Mouse (Mus musculus): ENCODE data around the gene Cyp2j12. TPM values are rescaled to one million over a fixed set of nuclear protein-coding genes. Genes with fewer than 3 reads are reported as not detected.
"Not testable (repeated sequence)": the region's sequence is repeated elsewhere in the genome, so short reads cannot be mapped to it uniquely, and the experiment has no call there.

Cyp2j12 gene
- polyA plus RNA-seq (2014; fragmentation: Nextera tagmentation; extraction: Ambion mirVana): not detected in 2 replicates

- Histone ChIP-seq H3K4me2 (ENCODE audit: low read depth, low read length) (no peak within 1 kb of the TSS), H3K9ac (ENCODE audit: low read depth, low read length) (no peak within 1 kb of the TSS), H3K4me3 (ENCODE audit: low read depth, low read length) (no peak within 1 kb of the TSS), H3K4me1 (ENCODE audit: control insufficient read depth, insufficient read depth, low read length) (no peaks in the 10 kb centered on the region), H3K9me3 (ENCODE audit: control insufficient read depth, low read length) (no peaks in the 10 kb centered on the region), H3K27ac (replicated peaks; ENCODE audit: low read depth, low read length) (no peak within 1 kb of the TSS), H3K27me3 (replicated peaks; ENCODE audit: control insufficient read depth, insufficient read depth, low read length) (no peaks in the 10 kb centered on the region), H3K36me3 (ENCODE audit: control insufficient read depth, insufficient read depth, low read length) (no peaks in the 10 kb centered on the region)
- peak; percentile 63; the same call in 1 of the 2 replicates for ATAC-seq (ENCODE audit: low read depth)
- DNase-seq (ENCODE audit: low spot score): peak; percentile 6
- 65% methylated on average over 7 of the region's 7 CpGs for WGBS
These were observed at the start of gene Cyp2j12 for GRCm38 (mm10) chr4:96140732-96141467. Cyp2j12 (minus strand) TSS chr4:96141152.

DNA sequence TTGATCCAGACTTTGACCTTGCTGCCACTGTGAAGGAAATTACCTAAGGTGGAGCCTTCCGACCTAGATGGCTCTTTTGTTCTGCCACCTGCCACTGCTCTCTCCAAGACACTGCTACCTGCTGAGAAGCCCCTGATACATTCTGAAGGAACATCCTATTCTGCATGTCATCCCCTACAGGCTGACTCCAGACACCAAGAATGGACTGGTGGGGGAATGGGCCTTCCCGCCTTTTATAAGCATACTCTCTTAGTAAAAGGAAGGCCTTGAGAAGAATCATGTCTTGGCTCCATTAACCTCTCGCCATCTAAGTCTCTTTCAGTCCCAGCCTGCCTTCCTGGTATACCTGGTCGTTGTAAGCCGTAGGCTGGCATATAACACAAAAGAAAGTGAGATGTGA, 48.4 kb upstream of the Cyp2j12 start:
- not testable (repeated sequence) for H3K27ac ChIP-seq (replicated peaks; ENCODE audit: low read depth, low read length); ATAC-seq (ENCODE audit: low read depth); H3K4me3 ChIP-seq (ENCODE audit: low read depth, low read length); H3K9ac ChIP-seq (ENCODE audit: low read depth, low read length); DNase-seq (ENCODE audit: low spot score); H3K27me3 ChIP-seq (replicated peaks; ENCODE audit: control insufficient read depth, insufficient read depth, low read length); H3K4me1 ChIP-seq (ENCODE audit: control insufficient read depth, insufficient read depth, low read length); H3K9me3 ChIP-seq (ENCODE audit: control insufficient read depth, low read length); H3K36me3 ChIP-seq (ENCODE audit: control insufficient read depth, insufficient read depth, low read length); H3K4me2 ChIP-seq (ENCODE audit: low read depth, low read length)
- WGBS: 91% methylated on average over 5 of the region's 5 CpGs

DNA sequence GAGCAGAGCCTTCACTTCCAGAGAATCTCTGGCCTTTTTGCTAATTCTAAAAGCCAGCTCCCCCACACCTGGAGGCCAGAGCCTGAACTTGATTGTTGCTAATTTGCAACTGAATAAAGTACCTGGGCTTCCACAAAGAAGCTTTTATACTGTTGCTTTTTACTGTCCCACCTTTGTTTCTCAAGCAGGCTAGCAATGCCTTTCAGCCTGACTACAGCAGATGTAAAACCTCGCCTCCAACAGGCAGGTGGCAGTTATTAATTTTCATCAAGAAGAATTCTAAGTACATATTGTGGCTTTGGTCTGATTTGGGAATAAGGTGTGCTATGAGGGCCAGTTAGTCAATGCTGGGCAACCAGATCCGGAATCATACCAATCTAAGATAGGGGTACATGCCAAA, 47.7 kb upstream of the Cyp2j12 start:
- ATAC-seq (ENCODE audit: low read depth); H3K27ac ChIP-seq (replicated peaks; ENCODE audit: low read depth, low read length); H3K4me1 ChIP-seq (ENCODE audit: control insufficient read depth, insufficient read depth, low read length); H3K9ac ChIP-seq (ENCODE audit: low read depth, low read length); H3K4me3 ChIP-seq (ENCODE audit: low read depth, low read length); DNase-seq (ENCODE audit: low spot score); H3K4me2 ChIP-seq (ENCODE audit: low read depth, low read length); H3K27me3 ChIP-seq (replicated peaks; ENCODE audit: control insufficient read depth, insufficient read depth, low read length); H3K9me3 ChIP-seq (ENCODE audit: control insufficient read depth, low read length); H3K36me3 ChIP-seq (ENCODE audit: control insufficient read depth, insufficient read depth, low read length): not testable (repeated sequence)
- 81% methylated on average over 2 of the region's 2 CpGs for WGBS

DNA sequence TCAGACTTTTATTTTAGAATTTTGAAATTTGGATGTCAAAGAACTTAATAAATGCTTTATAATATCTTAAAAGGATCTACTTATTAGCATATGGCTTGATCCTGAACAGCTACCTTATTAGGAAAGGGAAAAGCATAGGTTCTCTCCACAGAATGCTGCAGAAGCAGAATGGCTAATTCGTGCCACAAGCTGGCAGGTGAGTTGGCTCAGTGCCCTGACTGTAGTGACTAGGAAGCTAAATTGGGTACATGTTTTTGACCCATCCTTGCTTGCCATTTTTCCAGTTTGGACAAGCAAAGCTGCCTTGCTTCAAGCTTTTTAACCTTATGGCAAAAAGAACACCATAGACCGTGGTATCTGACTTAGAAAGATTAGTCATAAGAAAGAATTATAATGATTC, 47.2 kb upstream of the Cyp2j12 start:
- H3K4me1 ChIP-seq (ENCODE audit: control insufficient read depth, insufficient read depth, low read length); ATAC-seq (ENCODE audit: low read depth); H3K4me3 ChIP-seq (ENCODE audit: low read depth, low read length); H3K4me2 ChIP-seq (ENCODE audit: low read depth, low read length); H3K27me3 ChIP-seq (replicated peaks; ENCODE audit: control insufficient read depth, insufficient read depth, low read length); H3K9me3 ChIP-seq (ENCODE audit: control insufficient read depth, low read length); DNase-seq (ENCODE audit: low spot score); H3K36me3 ChIP-seq (ENCODE audit: control insufficient read depth, insufficient read depth, low read length); H3K27ac ChIP-seq (replicated peaks; ENCODE audit: low read depth, low read length); H3K9ac ChIP-seq (ENCODE audit: low read depth, low read length): not testable (repeated sequence)
- 91% methylated on average over 2 of the region's 2 CpGs for WGBS

DNA sequence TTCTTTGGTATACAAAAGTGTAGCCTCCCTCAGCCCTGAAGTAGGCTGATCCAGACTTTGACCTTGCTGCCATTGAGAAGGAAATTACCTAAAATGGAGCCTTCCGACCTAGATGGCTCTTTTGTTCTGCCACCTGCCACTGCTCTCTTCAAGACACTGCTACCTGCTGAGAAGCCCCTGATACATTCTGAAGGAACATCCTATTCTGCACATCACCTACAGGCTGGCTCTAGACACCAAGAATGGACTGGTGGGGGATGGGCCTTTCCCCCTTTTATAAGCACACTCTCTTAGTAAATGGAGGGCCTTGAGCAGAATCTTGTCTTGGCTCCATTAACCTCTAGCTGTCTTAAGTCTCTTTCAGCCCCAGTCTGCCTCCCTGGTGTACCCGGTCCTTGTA, 43.8 kb upstream of the Cyp2j12 start:
- not testable (repeated sequence) for H3K9ac ChIP-seq (ENCODE audit: low read depth, low read length)

GRCm38 (mm10) chr4:96162839-96163238, 21.9 kb upstream of the Cyp2j12 start:
- H3K27ac ChIP-seq (replicated peaks; ENCODE audit: low read depth, low read length): no peak overlapping the region
- no peaks in the 10 kb centered on the region for H3K27me3 ChIP-seq (replicated peaks; ENCODE audit: control insufficient read depth, insufficient read depth, low read length)
- no peak overlapping the region for H3K9ac ChIP-seq (ENCODE audit: low read depth, low read length)
- 71% methylated on average over 1 of the region's 1 CpGs for WGBS
- H3K4me1 ChIP-seq (ENCODE audit: control insufficient read depth, insufficient read depth, low read length): no peaks in the 10 kb centered on the region
- H3K4me2 ChIP-seq (ENCODE audit: low read depth, low read length): no peak overlapping the region
- no peak for DNase-seq (ENCODE audit: low spot score)
- no peaks in the 10 kb centered on the region for H3K36me3 ChIP-seq (ENCODE audit: control insufficient read depth, insufficient read depth, low read length)
- H3K4me3 ChIP-seq (ENCODE audit: low read depth, low read length): no peak overlapping the region
- no peaks in the 10 kb centered on the region for H3K9me3 ChIP-seq (ENCODE audit: control insufficient read depth, low read length)
- ATAC-seq (ENCODE audit: low read depth): no peak

More for the DNA sequence above, 43.8 kb upstream of the Cyp2j12 start:
- not testable (repeated sequence) for H3K4me2 ChIP-seq (ENCODE audit: low read depth, low read length); ATAC-seq (ENCODE audit: low read depth); H3K36me3 ChIP-seq (ENCODE audit: control insufficient read depth, insufficient read depth, low read length); H3K9me3 ChIP-seq (ENCODE audit: control insufficient read depth, low read length); DNase-seq (ENCODE audit: low spot score); H3K27ac ChIP-seq (replicated peaks; ENCODE audit: low read depth, low read length); H3K27me3 ChIP-seq (replicated peaks; ENCODE audit: control insufficient read depth, insufficient read depth, low read length); H3K4me1 ChIP-seq (ENCODE audit: control insufficient read depth, insufficient read depth, low read length); H3K4me3 ChIP-seq (ENCODE audit: low read depth, low read length)
- WGBS: 90% methylated on average over 2 of the region's 2 CpGs

GRCm38 (mm10) chr4:96161575-96161974, 20.6 kb upstream of the Cyp2j12 start:
- no peak for ATAC-seq (ENCODE audit: low read depth)
- DNase-seq (ENCODE audit: low spot score): no peak
- H3K9me3 ChIP-seq (ENCODE audit: control insufficient read depth, low read length): no peaks in the 10 kb centered on the region
- 70% methylated on average over 1 of the region's 1 CpGs for WGBS
- no peaks in the 10 kb centered on the region for H3K27me3 ChIP-seq (replicated peaks; ENCODE audit: control insufficient read depth, insufficient read depth, low read length)
- no peak overlapping the region for H3K4me2 ChIP-seq (ENCODE audit: low read depth, low read length)
- no peak overlapping the region for H3K9ac ChIP-seq (ENCODE audit: low read depth, low read length)
- no peak overlapping the region for H3K27ac ChIP-seq (replicated peaks; ENCODE audit: low read depth, low read length)
- no peak overlapping the region for H3K4me3 ChIP-seq (ENCODE audit: low read depth, low read length)
- no peaks in the 10 kb centered on the region for H3K4me1 ChIP-seq (ENCODE audit: control insufficient read depth, insufficient read depth, low read length)
- H3K36me3 ChIP-seq (ENCODE audit: control insufficient read depth, insufficient read depth, low read length): no peaks in the 10 kb centered on the region

GRCm38 (mm10) chr4:96139226-96139625, 1.7 kb downstream of the Cyp2j12 start:
- no peaks in the 10 kb centered on the region for H3K27me3 ChIP-seq (replicated peaks; ENCODE audit: control insufficient read depth, insufficient read depth, low read length)
- no peak overlapping the region for H3K4me2 ChIP-seq (ENCODE audit: low read depth, low read length)
- no peak for DNase-seq (ENCODE audit: low spot score)
- no peak overlapping the region for H3K4me3 ChIP-seq (ENCODE audit: low read depth, low read length)
- H3K4me1 ChIP-seq (ENCODE audit: control insufficient read depth, insufficient read depth, low read length): no peaks in the 10 kb centered on the region
- H3K9ac ChIP-seq (ENCODE audit: low read depth, low read length): no peak overlapping the region
- no peak for ATAC-seq (ENCODE audit: low read depth)
- WGBS: 77% methylated on average over 1 of the region's 1 CpGs
- H3K27ac ChIP-seq (replicated peaks; ENCODE audit: low read depth, low read length): no peak overlapping the region
- no peaks in the 10 kb centered on the region for H3K9me3 ChIP-seq (ENCODE audit: control insufficient read depth, low read length)
- no peaks in the 10 kb centered on the region for H3K36me3 ChIP-seq (ENCODE audit: control insufficient read depth, insufficient read depth, low read length)

GRCm38 (mm10) chr4:96134246-96134645, 6.7 kb downstream of the Cyp2j12 start:
- H3K9me3 ChIP-seq (ENCODE audit: control insufficient read depth, low read length): no peaks in the 10 kb centered on the region
- no peak for ATAC-seq (ENCODE audit: low read depth)
- no peak for DNase-seq (ENCODE audit: low spot score)
- WGBS: 76% methylated on average over 3 of the region's 3 CpGs
- no peaks in the 10 kb centered on the region for H3K36me3 ChIP-seq (ENCODE audit: control insufficient read depth, insufficient read depth, low read length)
- no peak overlapping the region for H3K4me3 ChIP-seq (ENCODE audit: low read depth, low read length)
- no peaks in the 10 kb centered on the region for H3K27me3 ChIP-seq (replicated peaks; ENCODE audit: control insufficient read depth, insufficient read depth, low read length)
- H3K27ac ChIP-seq (replicated peaks; ENCODE audit: low read depth, low read length): no peak overlapping the region
- no peak overlapping the region for H3K9ac ChIP-seq (ENCODE audit: low read depth, low read length)
- H3K4me2 ChIP-seq (ENCODE audit: low read depth, low read length): no peak overlapping the region
- H3K4me1 ChIP-seq (ENCODE audit: control insufficient read depth, insufficient read depth, low read length): no peaks in the 10 kb centered on the region
